Mouse (Mus musculus): Measurements from ENCODE around the gene Cct3. TPM values are rescaled to one million over a fixed set of nuclear protein-coding genes. Genes with fewer than 3 reads are reported as not detected.

Gene Cct3
- polyA plus RNA-seq, 1 experiment: 584 TPM

GRCm38 (mm10) chr3:88350732-88351131 is 53.8 kb downstream of the Cct3 start:
- H3K9me3 ChIP-seq (replicated peaks; ENCODE audit: control insufficient read depth, insufficient read depth, low read length, poor library complexity, severe bottlenecking): no peaks in the 10 kb centered on the region
- TF ChIP-seq CTCF (IDR thresholded peaks at IDR 0.05; ENCODE audit: low read depth, low read length): no peak
- no peak for TF ChIP-seq POLR2A (IDR thresholded peaks at IDR 0.05; ENCODE audit: insufficient read depth, low read length)
- TF ChIP-seq EP300 (IDR thresholded peaks at IDR 0.05; ENCODE audit: insufficient read depth, low read depth, low read length): no peak
- no peak overlapping the region for H3K27ac ChIP-seq (ENCODE audit: insufficient read depth, low read length)
- H3K4me3 ChIP-seq (ENCODE audit: low read depth, low read length): no peak overlapping the region
- H3K36me3 ChIP-seq (ENCODE audit: control insufficient read depth, insufficient read depth, low read length, poor library complexity, severe bottlenecking): peaks cover 88% of the 10 kb centered on the region
- H3K4me1 ChIP-seq (ENCODE audit: control insufficient read depth, insufficient read depth, low read length): no peaks in the 10 kb centered on the region
- no peak overlapping the region for H3K9ac ChIP-seq (ENCODE audit: low read depth, poor library complexity, severe bottlenecking)
- no peaks in the 10 kb centered on the region for H3K27me3 ChIP-seq (ENCODE audit: control insufficient read depth, insufficient read depth, low read length, poor library complexity, severe bottlenecking)

DNA sequence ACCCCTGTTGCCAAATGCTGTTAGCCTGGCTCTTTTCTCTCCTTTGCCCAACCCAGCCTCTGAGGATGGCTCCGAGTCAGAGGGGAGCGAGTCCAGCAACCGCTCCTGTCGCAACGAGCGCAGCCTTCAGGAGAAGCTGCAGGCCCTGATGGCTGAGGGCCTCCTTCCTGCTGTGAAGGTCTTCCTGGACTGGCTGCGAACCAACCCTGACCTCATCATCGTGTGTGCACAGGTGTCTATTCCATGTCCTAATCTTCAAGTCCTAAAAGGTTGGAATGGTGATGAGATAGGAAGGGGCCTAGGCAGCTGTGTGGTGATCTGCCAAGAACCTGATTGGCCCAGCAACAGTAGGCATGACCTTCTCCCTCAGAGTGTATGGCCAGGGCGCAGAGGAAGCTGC is 56.0 kb downstream of the Cct3 start:
- TF ChIP-seq EP300 (IDR thresholded peaks at IDR 0.05; ENCODE audit: insufficient read depth, low read depth, low read length): no peak
- no peak for TF ChIP-seq CTCF (IDR thresholded peaks at IDR 0.05; ENCODE audit: low read depth, low read length)
- TF ChIP-seq POLR2A (IDR thresholded peaks at IDR 0.05; ENCODE audit: insufficient read depth, low read length): no peak
- Histone ChIP-seq H3K36me3 (ENCODE audit: control insufficient read depth, insufficient read depth, low read length, poor library complexity, severe bottlenecking) (peaks cover 90% of the 10 kb centered on the region), H3K4me3 (ENCODE audit: low read depth, low read length) (no peak overlapping the region), H3K27ac (ENCODE audit: insufficient read depth, low read length) (no peak overlapping the region), H3K27me3 (ENCODE audit: control insufficient read depth, insufficient read depth, low read length, poor library complexity, severe bottlenecking) (no peaks in the 10 kb centered on the region), H3K9ac (ENCODE audit: low read depth, poor library complexity, severe bottlenecking) (no peak overlapping the region), H3K9me3 (replicated peaks; ENCODE audit: control insufficient read depth, insufficient read depth, low read length, poor library complexity, severe bottlenecking) (no peaks in the 10 kb centered on the region), H3K4me1 (ENCODE audit: control insufficient read depth, insufficient read depth, low read length) (no peaks in the 10 kb centered on the region)

DNA sequence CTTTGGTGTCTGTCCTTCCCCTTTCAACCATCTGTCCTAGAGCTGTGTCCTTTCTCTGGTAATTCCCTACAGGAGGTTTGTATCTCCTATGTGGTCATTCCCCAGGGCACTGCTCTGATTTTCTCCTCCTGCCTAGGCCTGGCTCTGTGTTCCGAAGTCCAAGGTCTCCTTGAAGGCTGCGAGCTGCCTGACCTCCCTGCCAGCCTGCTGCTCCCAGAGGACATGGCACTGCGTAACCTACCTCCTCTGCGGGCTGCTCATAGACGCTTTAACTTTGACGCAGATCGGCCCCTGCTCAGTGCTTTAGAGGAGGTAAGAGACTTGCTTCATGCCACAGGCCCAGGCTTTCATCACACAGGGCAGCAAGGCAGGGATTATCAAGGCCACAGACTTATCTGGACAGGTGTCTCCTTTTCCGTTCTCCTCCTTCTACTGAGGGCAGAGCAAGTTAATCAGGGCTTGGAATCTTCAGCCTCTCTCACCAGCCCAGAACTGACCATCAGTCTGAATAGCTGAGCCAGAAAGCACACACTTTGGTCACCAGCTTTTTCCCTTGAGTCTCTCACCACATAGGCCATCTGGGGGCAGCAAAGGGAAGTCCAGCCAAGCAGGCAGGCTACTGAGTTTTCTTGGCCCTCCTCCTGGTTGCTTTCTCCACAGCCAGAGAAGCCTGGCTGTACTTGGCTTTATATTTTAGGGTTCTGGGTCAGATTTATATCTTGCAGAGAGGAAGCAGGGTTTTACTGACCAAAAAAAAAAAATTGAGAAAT is 57.7 kb downstream of the Cct3 start:
- no peak for TF ChIP-seq EP300 (IDR thresholded peaks at IDR 0.05; ENCODE audit: insufficient read depth, low read depth, low read length)
- peak; percentile 18 for TF ChIP-seq CTCF (IDR thresholded peaks at IDR 0.05; ENCODE audit: low read depth, low read length)
- no peak for TF ChIP-seq POLR2A (IDR thresholded peaks at IDR 0.05; ENCODE audit: insufficient read depth, low read length)
- peaks cover 93% of the 10 kb centered on the region for H3K36me3 ChIP-seq (ENCODE audit: control insufficient read depth, insufficient read depth, low read length, poor library complexity, severe bottlenecking)
- no peak overlapping the region for H3K27ac ChIP-seq (ENCODE audit: insufficient read depth, low read length)
- H3K27me3 ChIP-seq (ENCODE audit: control insufficient read depth, insufficient read depth, low read length, poor library complexity, severe bottlenecking): no peaks in the 10 kb centered on the region
- H3K9ac ChIP-seq (ENCODE audit: low read depth, poor library complexity, severe bottlenecking): no peak overlapping the region
- H3K4me1 ChIP-seq (ENCODE audit: control insufficient read depth, insufficient read depth, low read length): no peaks in the 10 kb centered on the region
- H3K9me3 ChIP-seq (replicated peaks; ENCODE audit: control insufficient read depth, insufficient read depth, low read length, poor library complexity, severe bottlenecking): no peaks in the 10 kb centered on the region
- H3K4me3 ChIP-seq (ENCODE audit: low read depth, low read length): no peak overlapping the region

GRCm38 (mm10) chr3:88359584-88359983 is 62.7 kb downstream of the Cct3 start:
- no peak overlapping the region for H3K4me3 ChIP-seq (ENCODE audit: low read depth, low read length)
- no peak overlapping the region for H3K9ac ChIP-seq (ENCODE audit: low read depth, poor library complexity, severe bottlenecking)
- TF ChIP-seq POLR2A (IDR thresholded peaks at IDR 0.05; ENCODE audit: insufficient read depth, low read length) (no peak), CTCF (IDR thresholded peaks at IDR 0.05; ENCODE audit: low read depth, low read length) (no peak), EP300 (IDR thresholded peaks at IDR 0.05; ENCODE audit: insufficient read depth, low read depth, low read length) (no peak)
- H3K9me3 ChIP-seq (replicated peaks; ENCODE audit: control insufficient read depth, insufficient read depth, low read length, poor library complexity, severe bottlenecking): no peaks in the 10 kb centered on the region
- H3K4me1 ChIP-seq (ENCODE audit: control insufficient read depth, insufficient read depth, low read length): no peaks in the 10 kb centered on the region
- H3K36me3 ChIP-seq (ENCODE audit: control insufficient read depth, insufficient read depth, low read length, poor library complexity, severe bottlenecking): peaks cover 65% of the 10 kb centered on the region
- H3K27me3 ChIP-seq (ENCODE audit: control insufficient read depth, insufficient read depth, low read length, poor library complexity, severe bottlenecking): no peaks in the 10 kb centered on the region
- H3K27ac ChIP-seq (ENCODE audit: insufficient read depth, low read length): no peak overlapping the region

DNA sequence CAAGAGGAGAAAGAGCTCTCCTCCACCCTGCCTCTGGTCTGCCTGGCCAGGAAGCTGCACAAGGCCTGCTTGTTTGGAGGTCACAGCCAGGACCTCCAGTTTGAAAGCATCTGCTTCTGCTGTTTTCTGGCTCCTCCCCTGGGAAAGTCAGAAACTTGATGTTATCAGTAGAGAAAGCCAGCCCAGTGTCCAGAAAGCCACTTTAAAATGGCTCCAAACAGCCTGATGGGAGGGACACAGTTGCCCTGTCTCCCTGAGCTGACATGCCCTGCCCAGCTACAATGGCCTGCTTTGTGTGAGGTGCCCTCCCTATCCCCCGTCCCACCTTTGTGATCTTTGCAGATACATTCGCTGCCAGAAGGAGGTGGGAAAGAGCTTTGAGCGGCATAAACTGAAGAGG is 63.1 kb downstream of the Cct3 start:
- Histone ChIP-seq H3K4me1 (ENCODE audit: control insufficient read depth, insufficient read depth, low read length) (peaks cover 3% of the 10 kb centered on the region), H3K36me3 (ENCODE audit: control insufficient read depth, insufficient read depth, low read length, poor library complexity, severe bottlenecking) (peaks cover 62% of the 10 kb centered on the region), H3K9me3 (replicated peaks; ENCODE audit: control insufficient read depth, insufficient read depth, low read length, poor library complexity, severe bottlenecking) (no peaks in the 10 kb centered on the region), H3K4me3 (ENCODE audit: low read depth, low read length) (no peak overlapping the region), H3K27ac (ENCODE audit: insufficient read depth, low read length) (no peak overlapping the region), H3K9ac (ENCODE audit: low read depth, poor library complexity, severe bottlenecking) (no peak overlapping the region), H3K27me3 (ENCODE audit: control insufficient read depth, insufficient read depth, low read length, poor library complexity, severe bottlenecking) (no peaks in the 10 kb centered on the region)
- TF ChIP-seq CTCF (IDR thresholded peaks at IDR 0.05; ENCODE audit: low read depth, low read length): no peak
- no peak for TF ChIP-seq POLR2A (IDR thresholded peaks at IDR 0.05; ENCODE audit: insufficient read depth, low read length)
- TF ChIP-seq EP300 (IDR thresholded peaks at IDR 0.05; ENCODE audit: insufficient read depth, low read depth, low read length): no peak

DNA sequence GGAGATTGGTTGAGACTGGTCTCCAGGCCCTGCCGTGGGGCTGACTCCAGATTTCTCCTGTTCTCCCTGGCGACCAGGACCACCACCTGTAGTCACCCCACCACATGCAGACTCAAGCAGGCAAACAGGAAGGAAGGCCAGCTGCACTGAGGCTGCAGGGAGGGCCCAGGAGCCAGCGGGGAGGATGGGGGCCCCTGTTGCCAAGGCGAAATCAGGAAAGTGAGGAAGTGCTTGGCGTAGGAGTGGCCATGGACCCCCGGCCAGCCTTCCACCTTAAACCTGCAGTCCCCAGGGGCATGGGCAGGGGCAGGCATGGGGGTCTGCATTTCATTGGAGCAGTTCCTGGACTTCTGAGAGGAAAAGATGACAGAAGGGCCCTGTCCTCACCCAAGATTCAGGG is 64.2 kb downstream of the Cct3 start:
- Histone ChIP-seq H3K4me3 (ENCODE audit: low read depth, low read length) (no peak overlapping the region), H3K4me1 (ENCODE audit: control insufficient read depth, insufficient read depth, low read length) (peaks cover 3% of the 10 kb centered on the region), H3K9ac (ENCODE audit: low read depth, poor library complexity, severe bottlenecking) (no peak overlapping the region), H3K27ac (ENCODE audit: insufficient read depth, low read length) (no peak overlapping the region), H3K36me3 (ENCODE audit: control insufficient read depth, insufficient read depth, low read length, poor library complexity, severe bottlenecking) (peaks cover 51% of the 10 kb centered on the region), H3K9me3 (replicated peaks; ENCODE audit: control insufficient read depth, insufficient read depth, low read length, poor library complexity, severe bottlenecking) (no peaks in the 10 kb centered on the region), H3K27me3 (ENCODE audit: control insufficient read depth, insufficient read depth, low read length, poor library complexity, severe bottlenecking) (no peaks in the 10 kb centered on the region)
- TF ChIP-seq CTCF (IDR thresholded peaks at IDR 0.05; ENCODE audit: low read depth, low read length): no peak
- no peak for TF ChIP-seq EP300 (IDR thresholded peaks at IDR 0.05; ENCODE audit: insufficient read depth, low read depth, low read length)
- TF ChIP-seq POLR2A (IDR thresholded peaks at IDR 0.05; ENCODE audit: insufficient read depth, low read length): no peak
